Mouse (Mus musculus): ENCODE results near the gene Chn2. TPM values are rescaled to one million over a fixed set of nuclear protein-coding genes. Genes with fewer than 3 reads are reported as not detected.

Chn2 gene
- polyA plus RNA-seq, 1 experiment from 2014 or later = 4.3 TPM

GRCm38 (mm10) chr6:54096147-54096761 lies 56.9 kb downstream of the Chn2 start:
- Histone ChIP-seq H3K4me3 (replicated peaks) (no peak overlapping the region), H3K9me3 (replicated peaks) (no peaks in the 10 kb centered on the region), H3K4me1 (replicated peaks) (no peaks in the 10 kb centered on the region), H3K4me2 (no peak overlapping the region), H3K9ac (no peak overlapping the region), H3K36me3 (replicated peaks) (no peaks in the 10 kb centered on the region), H3K27me3 (no peaks in the 10 kb centered on the region), H3K27ac (replicated peaks) (no peak overlapping the region)
- ATAC-seq (ENCODE audit: insufficient read depth) = no peak
- 48% methylated on average over 6 of the region's 6 CpGs for WGBS (ENCODE audit: insufficient replicate concordance)

- no peak for ATAC-seq (ENCODE audit: insufficient read depth)
- no peaks in the 10 kb centered on the region for H3K36me3 ChIP-seq (replicated peaks)
- no peak overlapping the region for H3K27ac ChIP-seq (replicated peaks)
- H3K27me3 ChIP-seq = no peaks in the 10 kb centered on the region
- no peak overlapping the region for H3K4me3 ChIP-seq (replicated peaks)
- 53% methylated on average over 7 of the region's 7 CpGs for WGBS (ENCODE audit: insufficient replicate concordance)
- no peak overlapping the region for H3K4me2 ChIP-seq
- no peak overlapping the region for H3K9ac ChIP-seq
- no peaks in the 10 kb centered on the region for H3K9me3 ChIP-seq (replicated peaks)
- no peaks in the 10 kb centered on the region for H3K4me1 ChIP-seq (replicated peaks)
These were observed 57.5 kb downstream of the Chn2 start for GRCm38 (mm10) chr6:54096836-54097235.

- H3K27ac ChIP-seq (replicated peaks) = no peak overlapping the region
- H3K9ac ChIP-seq = no peak overlapping the region
- no peak overlapping the region for H3K4me2 ChIP-seq
- no peaks in the 10 kb centered on the region for H3K9me3 ChIP-seq (replicated peaks)
- no peak overlapping the region for H3K4me3 ChIP-seq (replicated peaks)
- ATAC-seq (ENCODE audit: insufficient read depth) = no peak
- WGBS (ENCODE audit: insufficient replicate concordance) = 76% methylated on average over 6 of the region's 6 CpGs
- no peaks in the 10 kb centered on the region for H3K27me3 ChIP-seq
- H3K36me3 ChIP-seq (replicated peaks) = no peaks in the 10 kb centered on the region
- no peaks in the 10 kb centered on the region for H3K4me1 ChIP-seq (replicated peaks)
These were observed 59.0 kb downstream of the Chn2 start for GRCm38 (mm10) chr6:54098339-54098738.

GRCm38 (mm10) chr6:54099659-54100058 lies 60.3 kb downstream of the Chn2 start:
- no peaks in the 10 kb centered on the region for H3K36me3 ChIP-seq (replicated peaks)
- no peak overlapping the region for H3K9ac ChIP-seq
- no peak overlapping the region for H3K27ac ChIP-seq (replicated peaks)
- H3K27me3 ChIP-seq = no peaks in the 10 kb centered on the region
- H3K9me3 ChIP-seq (replicated peaks) = no peaks in the 10 kb centered on the region
- no peaks in the 10 kb centered on the region for H3K4me1 ChIP-seq (replicated peaks)
- WGBS (ENCODE audit: insufficient replicate concordance) = 64% methylated on average over 6 of the region's 6 CpGs
- no peak overlapping the region for H3K4me3 ChIP-seq (replicated peaks)
- no peak overlapping the region for H3K4me2 ChIP-seq
- ATAC-seq (ENCODE audit: insufficient read depth) = no peak

- Histone ChIP-seq H3K36me3 (replicated peaks) (no peaks in the 10 kb centered on the region), H3K27me3 (no peaks in the 10 kb centered on the region), H3K27ac (replicated peaks) (no peak overlapping the region), H3K9me3 (replicated peaks) (no peaks in the 10 kb centered on the region), H3K4me1 (replicated peaks) (no peaks in the 10 kb centered on the region), H3K4me3 (replicated peaks) (no peak overlapping the region), H3K4me2 (no peak overlapping the region), H3K9ac (no peak overlapping the region)
- WGBS (ENCODE audit: insufficient replicate concordance) = 48% methylated on average over 4 of the region's 4 CpGs
- no peak for ATAC-seq (ENCODE audit: insufficient read depth)
These were observed 62.9 kb downstream of the Chn2 start for GRCm38 (mm10) chr6:54102210-54102609.

GRCm38 (mm10) chr6:54103276-54103975 lies 64.1 kb downstream of the Chn2 start:
- Histone ChIP-seq H3K4me1 (replicated peaks) (no peaks in the 10 kb centered on the region), H3K27ac (replicated peaks) (no peak overlapping the region), H3K27me3 (no peaks in the 10 kb centered on the region), H3K36me3 (replicated peaks) (no peaks in the 10 kb centered on the region), H3K4me3 (replicated peaks) (no peak overlapping the region), H3K9me3 (replicated peaks) (no peaks in the 10 kb centered on the region), H3K4me2 (no peak overlapping the region), H3K9ac (no peak overlapping the region)
- no peak for ATAC-seq (ENCODE audit: insufficient read depth)
- WGBS (ENCODE audit: insufficient replicate concordance) = 59% methylated on average over 9 of the region's 9 CpGs

- H3K4me3 ChIP-seq (replicated peaks) = no peak overlapping the region
- no peaks in the 10 kb centered on the region for H3K9me3 ChIP-seq (replicated peaks)
- no peak overlapping the region for H3K27ac ChIP-seq (replicated peaks)
- no peak overlapping the region for H3K9ac ChIP-seq
- no peak overlapping the region for H3K4me2 ChIP-seq
- WGBS (ENCODE audit: insufficient replicate concordance) = 17% methylated on average over 4 of the region's 4 CpGs
- H3K36me3 ChIP-seq (replicated peaks) = no peaks in the 10 kb centered on the region
- H3K4me1 ChIP-seq (replicated peaks) = no peaks in the 10 kb centered on the region
- H3K27me3 ChIP-seq = no peaks in the 10 kb centered on the region
- no peak for ATAC-seq (ENCODE audit: insufficient read depth)
These were observed 72.1 kb downstream of the Chn2 start for GRCm38 (mm10) chr6:54111416-54111984.

GRCm38 (mm10) chr6:54113338-54113737 lies 74.0 kb downstream of the Chn2 start:
- Histone ChIP-seq H3K4me3 (replicated peaks) (no peak overlapping the region), H3K27ac (replicated peaks) (no peak overlapping the region), H3K9me3 (replicated peaks) (no peaks in the 10 kb centered on the region), H3K4me2 (no peak overlapping the region), H3K9ac (no peak overlapping the region), H3K4me1 (replicated peaks) (no peaks in the 10 kb centered on the region), H3K27me3 (no peaks in the 10 kb centered on the region), H3K36me3 (replicated peaks) (no peaks in the 10 kb centered on the region)
- WGBS (ENCODE audit: insufficient replicate concordance) = 67% methylated on average over 5 of the region's 5 CpGs
- ATAC-seq (ENCODE audit: insufficient read depth) = no peak

- 63% methylated on average over 6 of the region's 6 CpGs for WGBS (ENCODE audit: insufficient replicate concordance)
These were observed 75.1 kb downstream of the Chn2 start for GRCm38 (mm10) chr6:54114412-54114811.

GRCm38 (mm10) chr6:54116299-54116698 lies 76.9 kb downstream of the Chn2 start:
- Histone ChIP-seq H3K27me3 (no peaks in the 10 kb centered on the region), H3K36me3 (replicated peaks) (no peaks in the 10 kb centered on the region), H3K4me2 (0 out of 2 replicates have a peak overlapping the region, but pooled peaks have one; percentile 20), H3K27ac (replicated peaks) (0 out of 2 replicates have a peak overlapping the region, but pooled peaks have one; percentile 1), H3K9me3 (replicated peaks) (no peaks in the 10 kb centered on the region), H3K9ac (no peak overlapping the region), H3K4me1 (replicated peaks) (peaks cover 9% of the 10 kb centered on the region; the same call in 1 of the 2 replicates), H3K4me3 (replicated peaks) (no peak overlapping the region)
- no peak for ATAC-seq (ENCODE audit: insufficient read depth)
- 44% methylated on average over 9 of the region's 9 CpGs for WGBS (ENCODE audit: insufficient replicate concordance)

More at GRCm38 (mm10) chr6:54114412-54114811, 75.1 kb downstream of the Chn2 start:
- 0 out of 2 replicates have a peak, but pooled peaks cover 3% of the 10 kb centered on the region for H3K4me1 ChIP-seq (replicated peaks)
- H3K4me3 ChIP-seq (replicated peaks) = no peak overlapping the region
- no peaks in the 10 kb centered on the region for H3K27me3 ChIP-seq
- H3K36me3 ChIP-seq (replicated peaks) = no peaks in the 10 kb centered on the region
- no peak overlapping the region for H3K27ac ChIP-seq (replicated peaks)
- no peak overlapping the region for H3K4me2 ChIP-seq
- no peaks in the 10 kb centered on the region for H3K9me3 ChIP-seq (replicated peaks)
- H3K9ac ChIP-seq = no peak overlapping the region
- ATAC-seq (ENCODE audit: insufficient read depth) = no peak

GRCm38 (mm10) chr6:54117001-54117591 lies 77.7 kb downstream of the Chn2 start:
- H3K9me3 ChIP-seq (replicated peaks) = no peaks in the 10 kb centered on the region
- no peak overlapping the region for H3K4me2 ChIP-seq
- ATAC-seq (ENCODE audit: insufficient read depth) = no peak
- 0 out of 2 replicates have a peak overlapping the region, but pooled peaks have one; percentile 60 for H3K27ac ChIP-seq (replicated peaks)
- no peak overlapping the region for H3K4me3 ChIP-seq (replicated peaks)
- WGBS (ENCODE audit: insufficient replicate concordance) = 40% methylated on average over 7 of the region's 7 CpGs
- H3K27me3 ChIP-seq = no peaks in the 10 kb centered on the region
- H3K36me3 ChIP-seq (replicated peaks) = no peaks in the 10 kb centered on the region
- H3K4me1 ChIP-seq (replicated peaks) = peaks cover 9% of the 10 kb centered on the region; the same call in 1 of the 2 replicates
- no peak overlapping the region for H3K9ac ChIP-seq

All from liver, embryonic 15.5 days (tissue).